Mouse (Mus musculus): ENCODE measurements at regions not wholly inside any gene's neighbourhood (a gene's known extent, or its start where the extent isn't known, plus 50 kb on each side); places are given as distances from the start of the nearest gene placed in this dataset.

DNA sequence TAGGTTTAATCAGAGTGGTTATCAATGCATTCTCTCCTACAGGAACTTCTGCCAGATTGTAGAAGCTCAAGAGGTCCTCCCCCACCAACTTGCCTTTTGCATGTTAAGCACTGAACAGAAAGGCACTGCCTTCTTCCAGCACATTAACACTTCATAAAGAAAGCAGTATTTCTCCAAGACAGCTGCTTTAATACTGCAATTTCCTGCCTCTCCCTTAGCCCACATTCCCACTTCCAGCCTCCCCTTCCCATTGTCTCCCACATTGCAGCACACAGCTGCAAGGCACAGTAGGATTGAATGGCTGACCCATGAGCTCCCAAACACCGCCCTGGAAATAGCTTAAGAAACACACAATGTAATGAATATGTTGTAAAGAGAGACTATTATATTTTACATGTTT lies 89.7 kb upstream of the Adarb2 start:
- TF ChIP-seq ZC3H11A (IDR thresholded peaks at IDR 0.05; ENCODE audit: borderline replicate concordance, low read depth, low read length) (no peak), MAFK (IDR thresholded peaks at IDR 0.05; ENCODE audit: insufficient read depth, low read depth, low read length) (no peak)

All from ES-E14 (cell line).